Mouse (Mus musculus): ENCODE measurements around the gene Apbb1.

GRCm38 (mm10) chr7:105621646-105622292 is 40.3 kb upstream of the Apbb1 start:
- TF ChIP-seq POLR2A (IDR thresholded peaks at IDR 0.05; ENCODE audit: extremely low read depth, insufficient read depth, low read length): no peak
- TF ChIP-seq CTCF (IDR thresholded peaks at IDR 0.05; ENCODE audit: low read depth, low read length): no peak

Measured in liver, adult 2 months (tissue).